10 mouse cellular contexts compared by ENCODE assay signal in genomic region chr19:44746541-44747024, GRCm38 (mm10). TPM values are rescaled to one million over a fixed set of nuclear protein-coding genes. Genes with fewer than 3 reads are reported as not detected.
DNase-seq lines count a peak whose midpoint lies in the region; ATAC-seq lines count a peak whose summit lies in the region.
"Had no signal": no experiment of that assay in that cellular context is flagged by ENCODE, and none has a peak within 500 bp of the region (broad histone marks: within the 10 kb centered on the region; RNA-seq: fewer than 3 reads in every experiment).

No protein-coding gene starts in this region.

- H3K9ac ChIP-seq in forebrain, embryonic 15.5 days (replicated peaks), result no peak overlapping the region
- no peak overlapping the region for H3K9ac ChIP-seq in forebrain, embryonic 16.5 days (replicated peaks; ENCODE audit: low read depth, low read length)

- peaks cover 56% of the 10 kb centered on the region for H3K4me1 ChIP-seq in forebrain, embryonic 10.5 days
- peaks cover 16% of the 10 kb centered on the region for H3K4me1 ChIP-seq in forebrain, embryonic 15.5 days
- H3K4me1 ChIP-seq in forebrain, embryonic 16.5 days (replicated peaks; ENCODE audit: control insufficient read depth, insufficient read depth, low read length), result peaks cover 12% of the 10 kb centered on the region
- H3K4me1 ChIP-seq in limb, embryonic 10.5 days, result peaks cover 32% of the 10 kb centered on the region

- ATAC-seq in forebrain, embryonic 15.5 days (replicated peaks), result no peak
- 0 out of 2 replicates have a peak, but pooled peaks have one; percentile 28 for ATAC-seq in forebrain, embryonic 16.5 days

- H3K9me3 ChIP-seq in forebrain, embryonic 10.5 days, result no peaks in the 10 kb centered on the region
- H3K9me3 ChIP-seq in forebrain, embryonic 15.5 days, result no peaks in the 10 kb centered on the region
- no peaks in the 10 kb centered on the region for H3K9me3 ChIP-seq in forebrain, embryonic 16.5 days (ENCODE audit: control insufficient read depth, low read length)
- H3K9me3 ChIP-seq in limb, embryonic 10.5 days (replicated peaks), result no peaks in the 10 kb centered on the region

- under 1% methylated on average over 42 of the region's 42 CpGs for WGBS in forebrain, embryonic 10.5 days
- under 1% methylated on average over 41 of the region's 42 CpGs for WGBS in forebrain, embryonic 15.5 days
- under 1% methylated on average over 42 of the region's 42 CpGs for WGBS in forebrain, embryonic 16.5 days
- WGBS in limb, embryonic 10.5 days, result under 1% methylated on average over 42 of the region's 42 CpGs

- peaks cover 100% of the 10 kb centered on the region for H3K27me3 ChIP-seq in forebrain, embryonic 10.5 days (ENCODE audit: poor library complexity, severe bottlenecking)
- H3K27me3 ChIP-seq in forebrain, embryonic 15.5 days, result peaks cover 97% of the 10 kb centered on the region
- H3K27me3 ChIP-seq in forebrain, embryonic 16.5 days (replicated peaks; ENCODE audit: control insufficient read depth, insufficient read depth, low read length), result peaks cover 88% of the 10 kb centered on the region
- peaks cover 100% of the 10 kb centered on the region for H3K27me3 ChIP-seq in limb, embryonic 10.5 days (ENCODE audit: low read depth, poor library complexity, severe bottlenecking)

- H3K4me2 ChIP-seq in forebrain, embryonic 15.5 days (replicated peaks), result no peak overlapping the region
- no peak overlapping the region for H3K4me2 ChIP-seq in forebrain, embryonic 16.5 days (ENCODE audit: low read length)

- no peaks in the 10 kb centered on the region for H3K36me3 ChIP-seq in forebrain, embryonic 10.5 days (replicated peaks)
- no peaks in the 10 kb centered on the region for H3K36me3 ChIP-seq in forebrain, embryonic 15.5 days
- no peaks in the 10 kb centered on the region for H3K36me3 ChIP-seq in forebrain, embryonic 16.5 days (ENCODE audit: control insufficient read depth, insufficient read depth)
- H3K36me3 ChIP-seq in limb, embryonic 10.5 days, result no peaks in the 10 kb centered on the region

- H3K27ac ChIP-seq in forebrain, embryonic 10.5 days, result no peak overlapping the region
- no peak overlapping the region for H3K27ac ChIP-seq in forebrain, embryonic 15.5 days (replicated peaks)
- H3K27ac ChIP-seq in forebrain, embryonic 16.5 days (ENCODE audit: low read length), result no peak overlapping the region
- H3K27ac ChIP-seq in limb, embryonic 10.5 days, result no peak overlapping the region

- peak overlapping the region; percentile 38 for H3K4me3 ChIP-seq in forebrain, embryonic 10.5 days
- no peak overlapping the region for H3K4me3 ChIP-seq in forebrain, embryonic 15.5 days
- peak overlapping the region; percentile 4; the same call in 1 of the 2 replicates for H3K4me3 ChIP-seq in forebrain, embryonic 16.5 days (replicated peaks; ENCODE audit: low read length)
- H3K4me3 ChIP-seq in limb, embryonic 10.5 days, result peak overlapping the region; percentile 42

- DNase-seq in forebrain, embryonic 10.5 days (ENCODE audit: extremely low spot score, low spot score), result peak; percentile 49
- DNase-seq in 3134 (ENCODE audit: extremely low read depth, insufficient read length, low spot score), result peak; percentile 58
- DNase-seq in limb, embryonic 10.5 days (ENCODE audit: low spot score), result peak; percentile 68
- no peak for DNase-seq in testis, postnatal 14 days (ENCODE audit: low spot score)
- no peak for DNase-seq in left cerebral cortex, adult 11 months (ENCODE audit: low spot score)
- no peak for DNase-seq in spleen, postnatal 14 days (ENCODE audit: low spot score in 2 of 2)

RNA-seq across cellular contexts. Expression of gene Pax2, which starts 9.3 kb away (rescaled TPM):
- 0.56 and 0.81 TPM in 2 replicates for polyA plus RNA-seq in forebrain, embryonic 10.5 days (2016; fragmentation: Nextera tagmentation; extraction: Ambion mirVana)
- 0.09 TPM in 1 of 2 replicates, not detected in the other for polyA plus RNA-seq in forebrain, embryonic 15.5 days (2015; fragmentation: Nextera tagmentation; extraction: Ambion mirVana)
- 0.07 TPM in 1 of 2 replicates, not detected in the other for polyA plus RNA-seq in forebrain, embryonic 16.5 days (2015; fragmentation: Nextera tagmentation; extraction: Ambion mirVana)
- polyA plus RNA-seq in limb, embryonic 10.5 days (2016; fragmentation: Nextera tagmentation; extraction: Ambion mirVana), result 0.05 and 0.20 TPM in 2 replicates
- polyA plus RNA-seq: C2C12; intestine, embryonic 14.5 days had no signal

Comparison
In these comparisons a context has a peak if more than half of its experiments do, and no peak if none do; other contexts are left out.
1. DNase-seq: peak in forebrain, embryonic 10.5 days (single experiment), 3134 (single experiment) and limb, embryonic 10.5 days (single experiment); none in testis, postnatal 14 days (single experiment), left cerebral cortex, adult 11 months (single experiment) and spleen, postnatal 14 days (0 of 2).